Mouse (Mus musculus) small intestine, adult 2 months (tissue): ENCODE measurements around the gene 4833439L19Rik. TPM values are rescaled to one million over a fixed set of nuclear protein-coding genes. Genes with fewer than 3 reads are reported as not detected.

Experiments
- H3K27ac ChIP-seq: fragments of 200-500 bp; 2 replicates; pipeline ENCODE4 v1.5.1; 2012; ENCODE audit warnings: low read depth, low read length, control low read depth, inconsistent platforms; ENCODE audit not compliant: insufficient read depth
- H3K27me3 ChIP-seq: fragments of 200-500 bp; 2 replicates; pipeline ENCODE4 v1.6.1; 2012; ENCODE audit warnings: mild to moderate bottlenecking, moderate library complexity, low read length, inconsistent platforms; ENCODE audit not compliant: control insufficient read depth, insufficient read depth
- H3K36me3 ChIP-seq: fragments of 200-500 bp; 2 replicates; pipeline ENCODE4 v1.6.1; 2012; ENCODE audit warnings: mild to moderate bottlenecking, low read length, control low read depth, inconsistent platforms; ENCODE audit not compliant: control insufficient read depth, insufficient read depth
- H3K4me1 ChIP-seq: fragments of 200-500 bp; 2 replicates; pipeline ENCODE4 v1.6.1; 2012; ENCODE audit warnings: low read length, inconsistent platforms, mixed read lengths; ENCODE audit not compliant: control insufficient read depth, insufficient read depth, insufficient read length
- H3K4me3 ChIP-seq: fragments of 200-500 bp; 2 replicates; pipeline ENCODE4 v1.5.1; 2012; ENCODE audit warnings: low read depth, mild to moderate bottlenecking, control low read depth, inconsistent platforms, low read length, moderate library complexity
- CTCF ChIP-seq: fragments of 200-500 bp; IDR thresholded peaks from 2 replicates; pipeline ENCODE4 v1.5.1; 2012; ENCODE audit warnings: low read depth, mild to moderate bottlenecking, control low read depth, inconsistent platforms, low read length, moderate library complexity, mixed read lengths; ENCODE audit not compliant: insufficient replicate concordance, insufficient read length; ENCODE audit errors: extremely low read depth
- POLR2A ChIP-seq: fragments of 200-500 bp; IDR thresholded peaks from 2 replicates; pipeline ENCODE4 v1.6.1; 2012; ENCODE audit warnings: low read depth, mild to moderate bottlenecking, control low read depth, inconsistent platforms, low read length, moderate library complexity
- WGBS: fragments of 180-500 bp; shearing (Covaris S2); methylation state at CpG from one replicate; pipeline ENCODE4 v1.1.7; 2018; 5-methylcytosine and 5-hydroxymethylcytosine counted together
- polyA plus RNA-seq: library from polyadenylated mRNA; depleted of rRNA; stranded (reverse); fragments of >200 nt; gene quantifications from 2 replicates; pipeline ENCODE4 v1.2.3, GENCODE M21; 2012

The 4833439L19Rik gene
- polyA plus RNA-seq, 1 experiment = 166 TPM

GRCm38 (mm10) chr13:54520221-54520620 is 45.0 kb downstream of the 4833439L19Rik start:
- Histone ChIP-seq H3K27me3 (no peaks in the 10 kb centered on the region), H3K4me1 (no peaks in the 10 kb centered on the region), H3K36me3 (peaks cover 11% of the 10 kb centered on the region; the same call in 1 of the 2 replicates), H3K4me3 (no peak overlapping the region), H3K27ac (no peak overlapping the region)
- 93% methylated on average over 4 of the region's 4 CpGs for WGBS
- no peak for TF ChIP-seq POLR2A
- peak; percentile 57; the same call in 1 of the 2 replicates for TF ChIP-seq CTCF

- 89% methylated on average over 1 of the region's 1 CpGs for WGBS
- Histone ChIP-seq H3K36me3 (no peaks in the 10 kb centered on the region), H3K27me3 (no peaks in the 10 kb centered on the region), H3K4me3 (no peak overlapping the region), H3K27ac (no peak overlapping the region), H3K4me1 (peaks cover 3% of the 10 kb centered on the region)
- TF ChIP-seq CTCF (no peak), POLR2A (no peak)
Observed at GRCm38 (mm10) chr13:54505920-54506319, 59.3 kb downstream of the 4833439L19Rik start.

- TF ChIP-seq POLR2A (no peak), CTCF (no peak)
- no peaks in the 10 kb centered on the region for H3K36me3 ChIP-seq
- no peak overlapping the region for H3K27ac ChIP-seq
- WGBS = 42% methylated on average over 7 of the region's 7 CpGs
- peaks cover 3% of the 10 kb centered on the region for H3K4me1 ChIP-seq
- no peaks in the 10 kb centered on the region for H3K27me3 ChIP-seq
- peak overlapping the region; percentile 86 for H3K4me3 ChIP-seq
Observed at GRCm38 (mm10) chr13:54504611-54505260, 60.5 kb downstream of the 4833439L19Rik start.

- WGBS = under 1% methylated on average over 103 of the region's 105 CpGs
- no peaks in the 10 kb centered on the region for H3K36me3 ChIP-seq
Observed at GRCm38 (mm10) chr13:54503604-54504521, 61.4 kb downstream of the 4833439L19Rik start, which contains the start of gene Simc1. TSS of gene Simc1 (plus strand) at chr13:54503779.

GRCm38 (mm10) chr13:54503278-54503603 is 62.0 kb downstream of the 4833439L19Rik start:
- WGBS = 1% methylated on average over 14 of the region's 14 CpGs
- Histone ChIP-seq H3K27ac (0 out of 2 replicates have a peak overlapping the region, but pooled peaks have one; percentile 41), H3K4me1 (peaks cover 3% of the 10 kb centered on the region), H3K27me3 (no peaks in the 10 kb centered on the region), H3K4me3 (peak overlapping the region; percentile 86), H3K36me3 (no peaks in the 10 kb centered on the region)
- TF ChIP-seq CTCF (no peak), POLR2A (no peak)

More at GRCm38 (mm10) chr13:54503604-54504521, 61.4 kb downstream of the 4833439L19Rik start, which contains the start of gene Simc1:
- Histone ChIP-seq H3K4me3 (peak within 1 kb of the TSS; percentile 86), H3K4me1 (peaks cover 3% of the 10 kb centered on the region), H3K27ac (0 out of 2 replicates have a peak within 1 kb of the TSS, but pooled peaks have one; percentile 41), H3K27me3 (no peaks in the 10 kb centered on the region)
- TF ChIP-seq POLR2A (peak; percentile 98), CTCF (no peak)

GRCm38 (mm10) chr13:54501957-54502690 is 63.1 kb downstream of the 4833439L19Rik start:
- no peak for TF ChIP-seq POLR2A
- no peak for TF ChIP-seq CTCF
- no peak overlapping the region for H3K4me3 ChIP-seq
- 54% methylated on average over 3 of the region's 3 CpGs for WGBS

More at GRCm38 (mm10) chr13:54501957-54502690, 63.1 kb downstream of the 4833439L19Rik start:
- Histone ChIP-seq H3K4me1 (peaks cover 3% of the 10 kb centered on the region), H3K36me3 (no peaks in the 10 kb centered on the region), H3K27me3 (no peaks in the 10 kb centered on the region), H3K27ac (no peak overlapping the region)
